Mouse (Mus musculus): Measurements from ENCODE around the gene Cbx3. TPM values are rescaled to one million over a fixed set of nuclear protein-coding genes. Genes with fewer than 3 reads are reported as not detected.
A peak's percentile ranks its signal among the peaks of the same experiment; 100 is the strongest.

Cbx3 gene
- polyA plus RNA-seq (2016; fragmentation: Nextera tagmentation; extraction: Ambion mirVana): 615 and 674 TPM in 2 replicates

GRCm38 (mm10) chr6:51470311-51471178, at the start of gene Cbx3:
Gene Cbx3, plus strand, starts transcription at chr6:51470360.
- Histone ChIP-seq H3K4me1 (peaks cover 41% of the 10 kb centered on the region), H3K4me3 (peak within 1 kb of the TSS; percentile 84), H3K27me3 (no peaks in the 10 kb centered on the region), H3K9ac (replicated peaks) (peak within 1 kb of the TSS; percentile 99), H3K27ac (replicated peaks) (peak within 1 kb of the TSS; percentile 100), H3K4me2 (replicated peaks) (peak within 1 kb of the TSS; percentile 70), H3K36me3 (peaks cover 48% of the 10 kb centered on the region), H3K9me3 (no peaks in the 10 kb centered on the region)
- ATAC-seq (ENCODE audit: low FRiP score, low read depth): peak; percentile 80
- under 1% methylated on average over 90 of the region's 99 CpGs for WGBS

- Histone ChIP-seq H3K4me3 (no peak overlapping the region), H3K9me3 (no peaks in the 10 kb centered on the region), H3K9ac (replicated peaks) (no peak overlapping the region), H3K27ac (replicated peaks) (no peak overlapping the region), H3K36me3 (no peaks in the 10 kb centered on the region), H3K4me2 (replicated peaks) (no peak overlapping the region), H3K27me3 (no peaks in the 10 kb centered on the region), H3K4me1 (no peaks in the 10 kb centered on the region)
- WGBS: 56% methylated on average over 11 of the region's 11 CpGs
- no peak for ATAC-seq (ENCODE audit: low FRiP score, low read depth)
Observed at GRCm38 (mm10) chr6:51423466-51424122, 46.6 kb upstream of the Cbx3 start.

- Histone ChIP-seq H3K36me3 (no peaks in the 10 kb centered on the region), H3K9me3 (no peaks in the 10 kb centered on the region), H3K27me3 (no peaks in the 10 kb centered on the region), H3K9ac (replicated peaks) (no peak overlapping the region), H3K4me3 (no peak overlapping the region), H3K4me2 (replicated peaks) (no peak overlapping the region), H3K27ac (replicated peaks) (no peak overlapping the region), H3K4me1 (no peaks in the 10 kb centered on the region)
- ATAC-seq (ENCODE audit: low FRiP score, low read depth): no peak
- 90% methylated on average over 2 of the region's 2 CpGs for WGBS
Observed at GRCm38 (mm10) chr6:51424537-51424936, 45.6 kb upstream of the Cbx3 start.

GRCm38 (mm10) chr6:51432535-51433397, 37.4 kb upstream of the Cbx3 start, which contains the start of gene Nfe2l3:
Gene Nfe2l3, plus strand, starts transcription at chr6:51432670.
- H3K9ac ChIP-seq (replicated peaks): peak within 1 kb of the TSS; percentile 60
- peaks cover 44% of the 10 kb centered on the region for H3K27me3 ChIP-seq
- H3K4me3 ChIP-seq: peak within 1 kb of the TSS; percentile 60
- H3K27ac ChIP-seq (replicated peaks): no peak within 1 kb of the TSS
- ATAC-seq (ENCODE audit: low FRiP score, low read depth): peak; percentile 92
- under 1% methylated on average over 74 of the region's 74 CpGs for WGBS
- no peaks in the 10 kb centered on the region for H3K9me3 ChIP-seq
- no peaks in the 10 kb centered on the region for H3K36me3 ChIP-seq
- peak within 1 kb of the TSS; percentile 86 for H3K4me2 ChIP-seq (replicated peaks)
- peaks cover 12% of the 10 kb centered on the region for H3K4me1 ChIP-seq

- ATAC-seq (ENCODE audit: low FRiP score, low read depth): no peak
- peak overlapping the region; percentile 86 for H3K4me2 ChIP-seq (replicated peaks)
- no peaks in the 10 kb centered on the region for H3K36me3 ChIP-seq
- H3K9ac ChIP-seq (replicated peaks): no peak overlapping the region
- no peaks in the 10 kb centered on the region for H3K9me3 ChIP-seq
- no peak overlapping the region for H3K27ac ChIP-seq (replicated peaks)
- WGBS: 39% methylated on average over 7 of the region's 7 CpGs
- peaks cover 44% of the 10 kb centered on the region for H3K27me3 ChIP-seq
- H3K4me3 ChIP-seq: peak overlapping the region; percentile 60
- H3K4me1 ChIP-seq: peaks cover 12% of the 10 kb centered on the region
Observed at GRCm38 (mm10) chr6:51434270-51434669, 35.9 kb upstream of the Cbx3 start.

GRCm38 (mm10) chr6:51437665-51438064, 32.5 kb upstream of the Cbx3 start:
- Histone ChIP-seq H3K9ac (replicated peaks) (no peak overlapping the region), H3K4me3 (no peak overlapping the region), H3K36me3 (no peaks in the 10 kb centered on the region), H3K27me3 (peaks cover 34% of the 10 kb centered on the region), H3K4me2 (replicated peaks) (no peak overlapping the region), H3K27ac (replicated peaks) (no peak overlapping the region), H3K4me1 (peaks cover 7% of the 10 kb centered on the region), H3K9me3 (no peaks in the 10 kb centered on the region)
- WGBS: 85% methylated on average over 4 of the region's 4 CpGs
- ATAC-seq (ENCODE audit: low FRiP score, low read depth): no peak

- Histone ChIP-seq H3K4me1 (no peaks in the 10 kb centered on the region), H3K9me3 (no peaks in the 10 kb centered on the region), H3K9ac (replicated peaks) (no peak overlapping the region), H3K36me3 (no peaks in the 10 kb centered on the region), H3K27ac (replicated peaks) (no peak overlapping the region), H3K4me3 (no peak overlapping the region), H3K27me3 (peaks cover 22% of the 10 kb centered on the region), H3K4me2 (replicated peaks) (no peak overlapping the region)
- WGBS: 91% methylated on average over 9 of the region's 9 CpGs
- ATAC-seq (ENCODE audit: low FRiP score, low read depth): no peak
Observed at GRCm38 (mm10) chr6:51438826-51439330, 31.3 kb upstream of the Cbx3 start.

GRCm38 (mm10) chr6:51442191-51442835, 27.8 kb upstream of the Cbx3 start:
- Histone ChIP-seq H3K4me1 (no peaks in the 10 kb centered on the region), H3K36me3 (no peaks in the 10 kb centered on the region), H3K9ac (replicated peaks) (no peak overlapping the region), H3K4me3 (no peak overlapping the region), H3K27me3 (no peaks in the 10 kb centered on the region; the same call in none of the 2 replicates), H3K9me3 (no peaks in the 10 kb centered on the region), H3K27ac (replicated peaks) (no peak overlapping the region), H3K4me2 (replicated peaks) (no peak overlapping the region)
- no peak for ATAC-seq (ENCODE audit: low FRiP score, low read depth)
- 73% methylated on average over 9 of the region's 9 CpGs for WGBS

- Histone ChIP-seq H3K4me3 (no peak overlapping the region), H3K9ac (replicated peaks) (no peak overlapping the region), H3K4me2 (replicated peaks) (no peak overlapping the region), H3K27ac (replicated peaks) (no peak overlapping the region), H3K9me3 (no peaks in the 10 kb centered on the region), H3K27me3 (no peaks in the 10 kb centered on the region), H3K36me3 (peaks cover 10% of the 10 kb centered on the region), H3K4me1 (0 out of 2 replicates have a peak, but pooled peaks cover 2% of the 10 kb centered on the region)
- 71% methylated on average over 7 of the region's 7 CpGs for WGBS
- ATAC-seq (ENCODE audit: low FRiP score, low read depth): no peak
Observed at GRCm38 (mm10) chr6:51452927-51453503, 17.1 kb upstream of the Cbx3 start.

GRCm38 (mm10) chr6:51454949-51455348, 15.2 kb upstream of the Cbx3 start:
- Histone ChIP-seq H3K36me3 (peaks cover 21% of the 10 kb centered on the region), H3K4me3 (no peak overlapping the region), H3K27ac (replicated peaks) (no peak overlapping the region), H3K9ac (replicated peaks) (no peak overlapping the region), H3K4me1 (0 out of 2 replicates have a peak, but pooled peaks cover 2% of the 10 kb centered on the region), H3K9me3 (no peaks in the 10 kb centered on the region), H3K27me3 (no peaks in the 10 kb centered on the region), H3K4me2 (replicated peaks) (no peak overlapping the region)
- no peak for ATAC-seq (ENCODE audit: low FRiP score, low read depth)
- 72% methylated on average over 3 of the region's 3 CpGs for WGBS

GRCm38 (mm10) chr6:51456198-51456597, 14.0 kb upstream of the Cbx3 start:
- Histone ChIP-seq H3K27me3 (no peaks in the 10 kb centered on the region), H3K9me3 (no peaks in the 10 kb centered on the region), H3K36me3 (peaks cover 30% of the 10 kb centered on the region), H3K27ac (replicated peaks) (no peak overlapping the region), H3K9ac (replicated peaks) (no peak overlapping the region), H3K4me3 (no peak overlapping the region), H3K4me2 (replicated peaks) (no peak overlapping the region), H3K4me1 (0 out of 2 replicates have a peak, but pooled peaks cover 2% of the 10 kb centered on the region)
- ATAC-seq (ENCODE audit: low FRiP score, low read depth): no peak
- 78% methylated on average over 1 of the region's 1 CpGs for WGBS

Measured in midbrain, embryonic 12.5 days (tissue).